ENCODE assay signal across 10 mouse cellular contexts in genomic region chr11:119676751-119677411, GRCm38 (mm10).
DNase-seq lines count a peak whose midpoint lies in the region; ATAC-seq lines count a peak whose summit lies in the region.
"Had no signal": no experiment of that assay in that cellular context is flagged by ENCODE, and none has a peak within 500 bp of the region (broad histone marks: within the 10 kb centered on the region; RNA-seq: fewer than 3 reads in every experiment).

No protein-coding gene starts in this region.

- H3K9ac ChIP-seq in neural tube, embryonic 15.5 days (replicated peaks), result no peak overlapping the region
- H3K9ac ChIP-seq in forebrain, embryonic 16.5 days (replicated peaks; ENCODE audit: low read depth, low read length), result no peak overlapping the region
- H3K9ac ChIP-seq: liver, embryonic 15.5 days had no signal

- intact Hi-C loops in heart, postnatal 14 days (cut with DNase I), result no loop called here

- peak overlapping the region; percentile 80 for H3K27ac ChIP-seq in neural tube, embryonic 15.5 days (replicated peaks)
- no peak overlapping the region for H3K27ac ChIP-seq in forebrain, embryonic 16.5 days (ENCODE audit: low read length)
- H3K27ac ChIP-seq: liver, embryonic 15.5 days had no signal

- ATAC-seq in neural tube, embryonic 15.5 days (ENCODE audit: low FRiP score), result no peak
- no peak for ATAC-seq in forebrain, embryonic 16.5 days

- 73% methylated on average over 7 of the region's 7 CpGs for WGBS in neural tube, embryonic 15.5 days
- WGBS in forebrain, embryonic 16.5 days, result 82% methylated on average over 7 of the region's 7 CpGs

- no peaks in the 10 kb centered on the region for H3K9me3 ChIP-seq in neural tube, embryonic 15.5 days (replicated peaks)
- no peaks in the 10 kb centered on the region for H3K9me3 ChIP-seq in forebrain, embryonic 16.5 days (ENCODE audit: control insufficient read depth, low read length)
- H3K9me3 ChIP-seq: liver, embryonic 15.5 days had no signal

- H3K4me1 ChIP-seq in neural tube, embryonic 15.5 days, result peaks cover 66% of the 10 kb centered on the region
- H3K4me1 ChIP-seq in forebrain, embryonic 16.5 days (replicated peaks; ENCODE audit: control insufficient read depth, insufficient read depth, low read length), result peaks cover 22% of the 10 kb centered on the region

- no peaks in the 10 kb centered on the region for H3K36me3 ChIP-seq in neural tube, embryonic 15.5 days
- no peaks in the 10 kb centered on the region for H3K36me3 ChIP-seq in forebrain, embryonic 16.5 days (ENCODE audit: control insufficient read depth, insufficient read depth)

- H3K27me3 ChIP-seq in neural tube, embryonic 15.5 days (replicated peaks), result no peaks in the 10 kb centered on the region
- no peaks in the 10 kb centered on the region for H3K27me3 ChIP-seq in forebrain, embryonic 16.5 days (replicated peaks; ENCODE audit: control insufficient read depth, insufficient read depth, low read length)
- H3K27me3 ChIP-seq: liver, embryonic 15.5 days had no signal

- no peak overlapping the region for H3K4me2 ChIP-seq in neural tube, embryonic 15.5 days
- H3K4me2 ChIP-seq in forebrain, embryonic 16.5 days (ENCODE audit: low read length), result no peak overlapping the region
- H3K4me2 ChIP-seq: liver, embryonic 15.5 days had no signal

- DNase-seq in retina, postnatal 1 day, result peak; percentile 39
- no peak for DNase-seq in retina, embryonic 14.5 days (ENCODE audit: low spot score)
- peak; percentile 69 to 72 for DNase-seq in adrenal gland, postnatal 36 days
- DNase-seq in heart, postnatal 14 days, result peak; percentile 26 to 38
- DNase-seq in thymus, postnatal 4 days, result no peak
- no peak for DNase-seq in gastrocnemius, postnatal 10 days
- DNase-seq: right cerebral cortex, postnatal 14 days had no signal

- H3K4me3 ChIP-seq in neural tube, embryonic 15.5 days (replicated peaks), result no peak overlapping the region
- H3K4me3 ChIP-seq in forebrain, embryonic 16.5 days (replicated peaks; ENCODE audit: low read length), result no peak overlapping the region
- H3K4me3 ChIP-seq: liver, embryonic 15.5 days had no signal

Comparison
In these comparisons a context has a peak if more than half of its experiments do, and no peak if none do; other contexts are left out.
1. DNase-seq: peak in retina, postnatal 1 day (single experiment), adrenal gland, postnatal 36 days (2 of 2) and heart, postnatal 14 days (2 of 2); none in retina, embryonic 14.5 days (single experiment), thymus, postnatal 4 days (single experiment) and gastrocnemius, postnatal 10 days (single experiment).